Mouse (Mus musculus) ES-E14 (cell line): ENCODE data around the gene Myo5c. TPM values are rescaled to one million over a fixed set of nuclear protein-coding genes. Genes with fewer than 3 reads are reported as not detected.

ENCODE experiments used
- DNase-seq: peaks from one replicate; pipeline ENCODE4 v3.0.0-alpha.2; 2013; ENCODE audit warnings: low read depth, low spot score
- H3K27ac ChIP-seq: 2 replicates; pipeline ENCODE4 v1.5.1; 2012; ENCODE audit warnings: low read depth, mild to moderate bottlenecking, low read length, moderate library complexity, mixed read lengths; ENCODE audit not compliant: poor library complexity, insufficient read depth, severe bottlenecking
- H3K36me3 ChIP-seq: 2 replicates; pipeline ENCODE4 v1.6.1; 2012; ENCODE audit warnings: mild to moderate bottlenecking, low read length, moderate library complexity, mixed read lengths; ENCODE audit not compliant: control insufficient read depth, poor library complexity, insufficient read depth, severe bottlenecking
- H3K4me1 ChIP-seq, 2 experiments: fragments of 150-350 bp in 1 of 2; sonication (generic) in 1 of 2; 2 replicates each; pipeline ENCODE4 v1.6.1; 2012; ENCODE audit warnings: low read length in 2 of 2, mild to moderate bottlenecking in 1 of 2, mixed read lengths in 1 of 2; ENCODE audit not compliant: control insufficient read depth in 2 of 2, insufficient read depth in 2 of 2, poor library complexity in 1 of 2
- H3K4me3 ChIP-seq, 2 experiments: fragments of 150-350 bp in 1 of 2; sonication (generic) in 1 of 2; 2 replicates each; pipeline ENCODE4 v1.5.1; 2012; ENCODE audit warnings: low read length in 2 of 2, low read depth in 1 of 2, mild to moderate bottlenecking in 1 of 2, mixed read lengths in 1 of 2; ENCODE audit not compliant: insufficient read depth in 1 of 2, poor library complexity in 1 of 2, severe bottlenecking in 1 of 2
- H3K9ac ChIP-seq: 2 replicates; pipeline ENCODE4 v1.6.1; 2012; ENCODE audit warnings: low read depth, mild to moderate bottlenecking, low read length, mixed read lengths; ENCODE audit not compliant: poor library complexity, insufficient read depth, severe bottlenecking
- H3K9me3 ChIP-seq: fragments of 150-350 bp; sonication (generic); 2 replicates; pipeline ENCODE4 v1.6.1; 2012; ENCODE audit warnings: low read depth, mild to moderate bottlenecking, low read length; ENCODE audit not compliant: control insufficient read depth, insufficient read depth
- CHD2 ChIP-seq: IDR thresholded peaks from 2 replicates; pipeline ENCODE4 v1.6.1; 2014; ENCODE audit warnings: mild to moderate bottlenecking, low read depth, low read length, inconsistent platforms
- HCFC1 ChIP-seq: IDR thresholded peaks from 2 replicates; pipeline ENCODE4 v1.6.1; 2012; ENCODE audit warnings: low read length, inconsistent platforms, borderline replicate concordance; ENCODE audit not compliant: insufficient read depth
- MAFK ChIP-seq: IDR thresholded peaks from 2 replicates; pipeline ENCODE4 v1.6.1; 2014; ENCODE audit warnings: mild to moderate bottlenecking, low read depth, low read length, inconsistent platforms; ENCODE audit not compliant: insufficient read depth
- ZC3H11A ChIP-seq: IDR thresholded peaks from 2 replicates; pipeline ENCODE4 v1.6.1; 2012; ENCODE audit warnings: low read depth, mild to moderate bottlenecking, inconsistent platforms, low read length, borderline replicate concordance
- ZNF384 ChIP-seq: IDR thresholded peaks from 2 replicates; pipeline ENCODE4 v1.6.1; 2012; ENCODE audit warnings: low read depth, low read length, inconsistent platforms
- in situ Hi-C, 2 experiments: fragments of 600-800 bp; cut with MboI; formaldehyde crosslinking; loops; one replicate each; pipeline ENCODE4 v1.15.1; 2025; ENCODE audit warnings: low sequenced_read_pairs in 2 of 2, inconsistent platforms in 1 of 2; ENCODE audit not compliant: unreplicated experiment in 2 of 2
- total RNA-seq: library from RNA; depleted of rRNA; stranded (reverse); fragments of 300-350 nt; gene quantifications from 2 replicates; pipeline ENCODE4 v1.2.3, GENCODE M21; 2012

The Myo5c gene
- total RNA-seq, 1 experiment = 7.5 TPM

DNA sequence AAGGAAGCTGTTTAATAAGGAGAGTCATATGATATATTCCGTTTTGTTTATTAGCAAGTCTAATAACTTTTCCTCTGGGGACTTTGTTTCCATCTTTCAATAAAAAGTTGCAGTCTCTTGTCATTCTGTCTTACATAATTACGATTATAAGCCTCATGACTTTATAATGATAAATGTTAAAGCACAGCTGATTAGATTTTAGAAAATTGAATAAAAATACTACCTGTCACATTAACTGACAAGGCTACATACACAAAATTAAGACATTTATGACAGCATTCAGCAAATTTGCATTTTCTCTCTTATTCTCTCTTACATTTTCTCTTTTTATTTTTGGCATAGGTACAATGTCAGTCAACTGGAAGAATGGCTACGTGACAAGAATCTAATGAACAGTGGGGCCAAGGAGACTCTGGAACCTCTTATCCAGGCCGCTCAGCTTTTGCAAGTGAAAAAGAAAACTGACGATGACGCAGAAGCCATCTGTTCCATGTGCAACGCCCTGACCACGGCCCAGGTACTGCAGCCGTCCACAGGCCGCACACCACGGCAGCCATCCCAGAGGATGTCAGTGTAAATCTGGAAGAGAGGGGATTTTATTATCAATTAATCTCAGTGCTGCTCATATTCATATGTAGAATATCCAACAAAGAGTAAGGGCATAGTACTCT is 16.9 kb upstream of the Myo5c start:
- H3K9me3 ChIP-seq = no peaks in the 10 kb centered on the region
- TF ChIP-seq ZNF384 = no peak
- peaks cover 11% of the 10 kb centered on the region; the same call in 1 of the 2 replicates for H3K36me3 ChIP-seq
- H3K27ac ChIP-seq = no peak overlapping the region
- no peak overlapping the region for H3K4me3 ChIP-seq
- H3K4me1 ChIP-seq = no peaks in the 10 kb centered on the region
- in situ Hi-C loops = no loop called here
- DNase-seq = no peak
- H3K9ac ChIP-seq = no peak overlapping the region

DNA sequence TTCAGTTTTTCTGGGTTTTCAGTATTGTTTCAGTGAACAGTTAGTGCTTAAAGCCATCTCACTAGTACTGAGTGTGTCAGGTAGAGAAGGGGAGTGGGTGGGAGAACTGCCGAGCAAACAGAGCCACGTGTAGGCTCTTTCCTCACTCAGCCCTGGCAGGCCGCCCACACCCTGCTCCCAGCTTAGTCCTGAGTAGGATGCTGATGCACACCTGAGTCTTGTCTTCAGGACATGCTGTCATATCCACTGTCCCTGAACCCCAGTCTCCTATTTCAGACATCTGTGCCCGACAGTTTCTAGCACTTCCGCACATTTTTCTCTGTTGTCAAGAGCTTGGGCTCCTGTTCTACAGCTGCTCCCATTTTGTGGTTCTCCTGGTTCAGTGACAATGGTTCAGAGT is 11.9 kb upstream of the Myo5c start:
- no peak overlapping the region for H3K4me3 ChIP-seq
- no peak overlapping the region for H3K9ac ChIP-seq
- in situ Hi-C loops = no loop called here
- H3K4me1 ChIP-seq = peaks cover 3 to 8% of the 10 kb centered on the region in 2 experiments; a peak in 2 of 4 replicates
- H3K36me3 ChIP-seq = peaks cover 7% of the 10 kb centered on the region; the same call in 1 of the 2 replicates
- H3K9me3 ChIP-seq = no peaks in the 10 kb centered on the region
- H3K27ac ChIP-seq = no peak overlapping the region
- TF ChIP-seq HCFC1 (no peak), ZC3H11A (no peak), MAFK (no peak), ZNF384 (no peak), CHD2 (no peak)
- DNase-seq = no peak

DNA sequence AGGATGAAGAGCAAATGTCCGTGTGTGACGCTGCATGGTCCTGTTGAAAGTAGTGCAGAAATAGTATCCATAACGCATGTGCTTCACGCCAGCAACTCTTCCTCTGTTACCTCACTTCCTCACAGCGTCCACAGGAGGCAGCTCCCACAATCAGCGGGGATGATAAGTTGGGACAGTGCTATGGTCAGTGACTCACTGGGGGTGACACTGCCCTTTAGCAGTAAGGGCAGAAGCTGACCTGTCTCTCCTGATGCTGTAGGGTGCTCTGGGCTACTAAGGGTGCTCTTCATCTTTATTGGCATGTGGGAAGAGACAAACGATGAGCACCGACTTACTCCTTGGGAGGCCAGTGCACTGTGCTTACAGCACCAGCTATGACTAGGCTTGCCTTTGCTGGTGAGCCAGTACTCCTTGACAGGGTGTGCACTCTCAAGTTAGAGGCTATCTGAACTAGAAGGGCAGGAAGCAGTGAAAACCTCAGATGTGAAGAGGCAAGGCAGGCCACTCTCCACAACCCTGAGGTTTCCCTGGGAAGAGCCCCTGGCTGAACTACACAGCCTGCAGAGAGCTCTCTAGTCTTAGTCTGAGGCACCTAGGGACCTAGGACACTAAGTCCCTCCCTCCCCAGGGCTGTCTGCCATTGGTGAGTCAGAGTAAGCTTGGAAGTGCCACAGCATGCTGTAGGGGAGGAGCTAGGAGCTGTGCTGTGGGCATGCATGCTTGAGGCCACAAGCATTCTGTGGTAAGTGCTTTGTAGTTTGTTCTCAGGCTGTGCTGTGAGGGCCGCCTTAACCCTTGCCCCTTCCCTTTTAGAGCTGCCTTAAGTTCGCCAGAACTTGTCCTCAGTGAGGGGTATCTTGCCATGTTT is 10.2 kb upstream of the Myo5c start:
- Histone ChIP-seq H3K4me1 (peaks cover 3 to 8% of the 10 kb centered on the region in 2 experiments; a peak in 2 of 4 replicates), H3K9me3 (no peaks in the 10 kb centered on the region), H3K4me3 (no peak overlapping the region), H3K36me3 (no peaks in the 10 kb centered on the region), H3K27ac (no peak overlapping the region), H3K9ac (no peak overlapping the region)
- DNase-seq = no peak
- in situ Hi-C loops = no loop called here
- TF ChIP-seq CHD2 (no peak), ZC3H11A (no peak), ZNF384 (no peak), HCFC1 (no peak), MAFK (no peak)

DNA sequence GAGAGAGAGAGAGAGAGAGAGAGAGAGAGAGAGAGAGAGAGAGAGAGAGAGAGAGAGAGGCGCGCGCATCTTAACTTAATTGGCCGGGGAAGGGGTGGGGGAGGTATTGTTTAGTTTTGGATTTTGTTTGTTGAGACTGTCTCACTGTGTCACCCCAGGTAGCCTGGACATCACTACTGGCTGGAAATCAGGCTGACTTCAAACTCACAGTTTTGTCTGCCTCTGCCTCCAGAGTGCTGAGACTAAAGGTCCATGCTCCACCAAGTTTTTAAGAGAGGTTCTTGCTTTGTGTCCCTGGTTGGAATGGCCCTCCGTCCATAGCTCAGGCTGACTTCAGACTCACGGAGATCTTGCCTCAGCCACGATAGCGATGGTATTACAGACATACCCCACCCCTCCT is 1.0 kb downstream of the Myo5c start:
- in situ Hi-C loops = no loop called here
- H3K27ac ChIP-seq = no peak overlapping the region
- H3K4me1 ChIP-seq = peaks cover 7 to 16% of the 10 kb centered on the region in 2 experiments; a peak in 2 of 4 replicates
- no peaks in the 10 kb centered on the region for H3K36me3 ChIP-seq
- no peak overlapping the region for H3K9ac ChIP-seq
- DNase-seq = no peak
- TF ChIP-seq ZNF384 = no peak
- H3K9me3 ChIP-seq = no peaks in the 10 kb centered on the region
- H3K4me3 ChIP-seq = no peak overlapping the region

DNA sequence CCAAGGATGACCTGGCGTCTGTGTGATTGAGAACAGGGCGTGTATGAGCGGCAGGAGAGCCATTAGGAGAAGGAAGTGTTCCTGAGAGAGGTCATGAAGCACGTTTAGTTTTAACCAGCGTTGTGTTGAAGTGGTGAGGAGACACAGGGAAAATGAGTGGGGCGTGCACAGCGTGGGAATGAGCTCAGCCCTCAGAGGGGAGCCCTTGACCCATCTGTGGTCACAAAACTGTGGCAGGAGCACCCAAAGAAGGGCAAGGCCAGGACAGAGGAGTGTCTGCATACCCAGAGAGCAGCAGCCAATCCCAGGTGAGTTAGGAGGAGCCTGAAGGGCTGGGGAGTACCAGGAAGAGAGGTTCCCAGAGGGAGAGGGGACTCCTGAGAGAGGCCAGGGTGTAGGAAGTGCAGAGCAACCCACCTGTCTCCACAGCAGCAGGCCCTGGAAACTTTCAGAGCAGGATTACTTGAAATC is 2.5 kb downstream of the Myo5c start:
- Histone ChIP-seq H3K9ac (no peak overlapping the region), H3K4me1 (peaks cover 7 to 16% of the 10 kb centered on the region in 2 experiments; a peak in 2 of 4 replicates), H3K36me3 (no peaks in the 10 kb centered on the region), H3K9me3 (no peaks in the 10 kb centered on the region), H3K4me3 (peak overlapping the region in 1 of 2 experiments; percentile 54; a peak in 2 of 4 replicates), H3K27ac (no peak overlapping the region)
- no peak for DNase-seq
- TF ChIP-seq HCFC1 (no peak), ZNF384 (no peak), ZC3H11A (no peak), MAFK (no peak), CHD2 (no peak)
- in situ Hi-C loops = no loop called here
